Mouse (Mus musculus): ENCODE measurements around the gene Clock. TPM values are rescaled to one million over a fixed set of nuclear protein-coding genes. Genes with fewer than 3 reads are reported as not detected.

The Clock gene
- polyA plus RNA-seq, 1 experiment from 2014 or later = 11.6 TPM

- H3K4me1 ChIP-seq (ENCODE audit: control insufficient read depth, insufficient read depth, low read length) = peaks cover 5% of the 10 kb centered on the region; the same call in 1 of the 2 replicates
- no peak for ATAC-seq (ENCODE audit: low FRiP score)
- H3K9me3 ChIP-seq (ENCODE audit: control insufficient read depth, low read length) = no peaks in the 10 kb centered on the region
- H3K36me3 ChIP-seq (ENCODE audit: control insufficient read depth, insufficient read depth, low read length) = no peaks in the 10 kb centered on the region
- DNase-seq (ENCODE audit: low spot score, missing footprints) = no peak
- H3K9ac ChIP-seq (ENCODE audit: low read length) = no peak overlapping the region
- WGBS = 88% methylated on average over 4 of the region's 4 CpGs
- no peak overlapping the region for H3K4me3 ChIP-seq (ENCODE audit: low read depth, low read length)
- no peak overlapping the region for H3K4me2 ChIP-seq
- no peaks in the 10 kb centered on the region for H3K27me3 ChIP-seq (ENCODE audit: control insufficient read depth, insufficient read depth, low read length)
- no peak overlapping the region for H3K27ac ChIP-seq (ENCODE audit: low read depth, low read length)
Observed at GRCm38 (mm10) chr5:76325113-76325512, 20.5 kb upstream of the Clock start.

DNA sequence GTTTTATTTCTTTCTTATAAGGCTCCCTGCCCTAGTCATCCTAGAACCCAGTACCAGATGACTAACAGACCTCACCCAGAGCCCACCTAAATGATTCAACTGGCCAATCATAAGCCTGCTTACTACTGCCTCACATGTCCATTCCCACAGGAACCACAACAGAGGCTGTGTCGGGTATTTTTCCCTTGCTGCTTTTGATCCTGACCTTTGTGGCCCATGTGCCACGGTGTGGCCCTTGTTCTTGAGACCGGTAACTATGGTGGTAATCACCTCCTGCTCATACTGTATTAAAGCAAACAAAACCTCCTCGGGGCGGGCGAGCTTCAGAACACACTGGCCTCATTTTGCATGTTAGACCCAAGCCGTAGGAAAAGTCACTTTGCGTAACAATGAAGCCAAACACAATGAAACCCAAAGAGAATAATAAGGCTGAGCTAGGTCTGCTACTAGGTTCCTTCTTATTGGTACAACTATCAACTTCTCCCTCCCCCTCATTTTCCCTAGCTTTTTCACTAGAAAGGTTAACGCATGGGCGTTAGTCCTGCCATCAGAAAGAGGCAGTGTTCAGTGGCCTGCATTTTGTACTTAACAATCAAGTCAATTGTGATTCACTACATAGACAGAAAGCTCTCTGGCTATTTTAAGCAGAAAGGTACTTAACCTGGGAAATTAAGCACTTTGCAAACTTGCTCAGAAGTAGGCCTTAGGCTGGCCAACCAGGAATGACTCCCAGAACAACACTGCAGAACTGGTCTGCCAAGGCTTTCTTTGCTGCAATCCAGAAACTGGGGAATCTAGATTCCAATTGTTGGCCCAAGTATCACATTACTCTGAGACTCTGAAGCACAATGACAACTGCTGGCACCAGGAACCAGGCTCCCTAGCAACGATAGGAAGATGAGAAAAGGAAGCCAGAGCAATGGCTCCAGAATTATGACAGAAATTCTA, 16.9 kb upstream of the Clock start:
- ATAC-seq (ENCODE audit: low FRiP score) (0 out of 2 replicates have a peak, but pooled peaks have one; percentile 40), DNase-seq (ENCODE audit: low spot score, missing footprints) (peak; percentile 89)
- WGBS = 19% methylated on average over 11 of the region's 11 CpGs

GRCm38 (mm10) chr5:76308206-76308605, 3.6 kb upstream of the Clock start:
- ATAC-seq (ENCODE audit: low FRiP score) = no peak
- no peak overlapping the region for H3K27ac ChIP-seq (ENCODE audit: low read depth, low read length)
- peaks cover 5% of the 10 kb centered on the region for H3K4me1 ChIP-seq (ENCODE audit: control insufficient read depth, insufficient read depth, low read length)
- no peaks in the 10 kb centered on the region for H3K9me3 ChIP-seq (ENCODE audit: control insufficient read depth, low read length)
- no peak overlapping the region for H3K4me3 ChIP-seq (ENCODE audit: low read depth, low read length)
- no peaks in the 10 kb centered on the region for H3K36me3 ChIP-seq (ENCODE audit: control insufficient read depth, insufficient read depth, low read length)
- DNase-seq (ENCODE audit: low spot score, missing footprints) = no peak
- no peak overlapping the region for H3K9ac ChIP-seq (ENCODE audit: low read length)
- WGBS = 82% methylated on average over 2 of the region's 2 CpGs
- H3K27me3 ChIP-seq (ENCODE audit: control insufficient read depth, insufficient read depth, low read length) = no peaks in the 10 kb centered on the region
- H3K4me2 ChIP-seq = no peak overlapping the region

More for the DNA sequence above, 16.9 kb upstream of the Clock start:
- no peak overlapping the region for H3K4me2 ChIP-seq
- H3K9me3 ChIP-seq (ENCODE audit: control insufficient read depth, low read length) = no peaks in the 10 kb centered on the region
- no peaks in the 10 kb centered on the region for H3K36me3 ChIP-seq (ENCODE audit: control insufficient read depth, insufficient read depth, low read length)
- no peak overlapping the region for H3K27ac ChIP-seq (ENCODE audit: low read depth, low read length)
- peaks cover 5% of the 10 kb centered on the region; the same call in 1 of the 2 replicates for H3K4me1 ChIP-seq (ENCODE audit: control insufficient read depth, insufficient read depth, low read length)
- H3K9ac ChIP-seq (ENCODE audit: low read length) = no peak overlapping the region
- H3K4me3 ChIP-seq (ENCODE audit: low read depth, low read length) = no peak overlapping the region
- H3K27me3 ChIP-seq (ENCODE audit: control insufficient read depth, insufficient read depth, low read length) = no peaks in the 10 kb centered on the region

- H3K9me3 ChIP-seq (ENCODE audit: control insufficient read depth, low read length) = no peaks in the 10 kb centered on the region
- no peak overlapping the region for H3K4me3 ChIP-seq (ENCODE audit: low read depth, low read length)
- no peak overlapping the region for H3K4me2 ChIP-seq
- no peaks in the 10 kb centered on the region for H3K36me3 ChIP-seq (ENCODE audit: control insufficient read depth, insufficient read depth, low read length)
- ATAC-seq (ENCODE audit: low FRiP score) (no peak), DNase-seq (ENCODE audit: low spot score, missing footprints) (no peak)
- no peaks in the 10 kb centered on the region for H3K27me3 ChIP-seq (ENCODE audit: control insufficient read depth, insufficient read depth, low read length)
- H3K4me1 ChIP-seq (ENCODE audit: control insufficient read depth, insufficient read depth, low read length) = peaks cover 9% of the 10 kb centered on the region
- no peak overlapping the region for H3K27ac ChIP-seq (ENCODE audit: low read depth, low read length)
- 67% methylated on average over 3 of the region's 3 CpGs for WGBS
- H3K9ac ChIP-seq (ENCODE audit: low read length) = no peak overlapping the region
Observed at GRCm38 (mm10) chr5:76306261-76306660, 1.7 kb upstream of the Clock start.

GRCm38 (mm10) chr5:76305616-76306015, 1.0 kb upstream of the Clock start:
- H3K4me1 ChIP-seq (ENCODE audit: control insufficient read depth, insufficient read depth, low read length) = peaks cover 9% of the 10 kb centered on the region
- no peak overlapping the region for H3K27ac ChIP-seq (ENCODE audit: low read depth, low read length)
- no peaks in the 10 kb centered on the region for H3K36me3 ChIP-seq (ENCODE audit: control insufficient read depth, insufficient read depth, low read length)
- H3K27me3 ChIP-seq (ENCODE audit: control insufficient read depth, insufficient read depth, low read length) = no peaks in the 10 kb centered on the region
- H3K9me3 ChIP-seq (ENCODE audit: control insufficient read depth, low read length) = no peaks in the 10 kb centered on the region
- peak overlapping the region; percentile 95 for H3K4me3 ChIP-seq (ENCODE audit: low read depth, low read length)
- ATAC-seq (ENCODE audit: low FRiP score) (no peak), DNase-seq (ENCODE audit: low spot score, missing footprints) (peak; percentile 93)
- peak overlapping the region; percentile 74 for H3K4me2 ChIP-seq
- H3K9ac ChIP-seq (ENCODE audit: low read length) = peak overlapping the region; percentile 39; the same call in 1 of the 2 replicates
- WGBS = under 1% methylated on average over 8 of the region's 8 CpGs

DNA sequence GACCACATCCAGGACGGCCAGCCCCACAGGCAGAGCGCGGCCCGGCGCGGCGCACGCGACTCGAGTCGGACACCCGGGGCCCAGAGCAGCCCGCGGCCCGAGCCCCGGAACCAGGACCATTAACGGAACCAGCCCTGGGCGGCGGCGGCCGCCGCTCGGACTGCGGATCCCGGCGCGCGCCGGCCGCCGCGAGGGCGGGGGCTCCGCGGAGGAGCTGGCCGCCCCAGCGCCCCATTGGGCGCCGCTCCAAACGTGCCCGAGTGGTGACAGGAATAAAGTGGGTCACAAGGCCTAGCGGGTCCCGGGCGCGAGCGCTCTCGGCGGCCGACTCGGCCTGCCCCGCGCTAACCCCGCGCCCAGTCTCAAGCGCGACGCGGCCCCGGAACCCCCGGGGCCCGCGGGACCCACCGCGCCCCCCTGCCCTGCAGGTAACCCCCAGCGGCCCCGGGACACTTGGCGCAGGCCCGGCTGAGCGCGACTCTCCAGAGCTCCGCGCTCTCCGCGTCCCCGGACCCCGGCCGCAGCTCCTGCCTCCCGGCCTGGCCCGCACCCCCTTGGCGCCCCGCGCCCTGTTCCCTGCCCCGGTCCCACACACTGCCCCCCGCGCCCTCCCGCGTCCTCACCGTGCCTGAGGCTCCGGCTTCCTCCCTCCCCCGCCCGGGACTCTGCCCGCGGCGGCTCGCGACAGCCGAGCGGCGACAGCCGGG, 694 bp downstream of the Clock start:
- H3K4me3 ChIP-seq (ENCODE audit: low read depth, low read length) = peak overlapping the region; percentile 95
- H3K36me3 ChIP-seq (ENCODE audit: control insufficient read depth, insufficient read depth, low read length) = no peaks in the 10 kb centered on the region
- H3K27me3 ChIP-seq (ENCODE audit: control insufficient read depth, insufficient read depth, low read length) = no peaks in the 10 kb centered on the region
- WGBS = under 1% methylated on average over 81 of the region's 100 CpGs
- peak overlapping the region; percentile 74 for H3K4me2 ChIP-seq
- ATAC-seq (ENCODE audit: low FRiP score) (peak; percentile 87), DNase-seq (ENCODE audit: low spot score, missing footprints) (peak; percentile 96)
- H3K9ac ChIP-seq (ENCODE audit: low read length) = peak overlapping the region; percentile 93
- H3K9me3 ChIP-seq (ENCODE audit: control insufficient read depth, low read length) = no peaks in the 10 kb centered on the region
- peak overlapping the region; percentile 95 for H3K27ac ChIP-seq (ENCODE audit: low read depth, low read length)
- H3K4me1 ChIP-seq (ENCODE audit: control insufficient read depth, insufficient read depth, low read length) = peaks cover 9% of the 10 kb centered on the region

- DNase-seq (ENCODE audit: low spot score, missing footprints) (no peak), ATAC-seq (ENCODE audit: low FRiP score) (no peak)
- Histone ChIP-seq H3K9me3 (ENCODE audit: control insufficient read depth, low read length) (no peaks in the 10 kb centered on the region), H3K4me2 (peak overlapping the region; percentile 74), H3K4me1 (ENCODE audit: control insufficient read depth, insufficient read depth, low read length) (peaks cover 9% of the 10 kb centered on the region), H3K4me3 (ENCODE audit: low read depth, low read length) (peak overlapping the region; percentile 95), H3K27me3 (ENCODE audit: control insufficient read depth, insufficient read depth, low read length) (no peaks in the 10 kb centered on the region), H3K9ac (ENCODE audit: low read length) (peak overlapping the region; percentile 93), H3K27ac (ENCODE audit: low read depth, low read length) (peak overlapping the region; percentile 95), H3K36me3 (ENCODE audit: control insufficient read depth, insufficient read depth, low read length) (no peaks in the 10 kb centered on the region)
- WGBS = 8% methylated on average over 11 of the region's 11 CpGs
Observed at GRCm38 (mm10) chr5:76303379-76303744, 1.2 kb downstream of the Clock start.

GRCm38 (mm10) chr5:76302009-76302408, 2.6 kb downstream of the Clock start:
- Histone ChIP-seq H3K9ac (ENCODE audit: low read length) (no peak overlapping the region), H3K4me1 (ENCODE audit: control insufficient read depth, insufficient read depth, low read length) (peaks cover 9% of the 10 kb centered on the region), H3K4me3 (ENCODE audit: low read depth, low read length) (no peak overlapping the region), H3K36me3 (ENCODE audit: control insufficient read depth, insufficient read depth, low read length) (no peaks in the 10 kb centered on the region), H3K27ac (ENCODE audit: low read depth, low read length) (no peak overlapping the region), H3K27me3 (ENCODE audit: control insufficient read depth, insufficient read depth, low read length) (no peaks in the 10 kb centered on the region), H3K9me3 (ENCODE audit: control insufficient read depth, low read length) (no peaks in the 10 kb centered on the region), H3K4me2 (no peak overlapping the region)
- 88% methylated on average over 2 of the region's 2 CpGs for WGBS
- DNase-seq (ENCODE audit: low spot score, missing footprints) (no peak), ATAC-seq (ENCODE audit: low FRiP score) (no peak)

- no peak overlapping the region for H3K4me2 ChIP-seq
- no peaks in the 10 kb centered on the region for H3K9me3 ChIP-seq (ENCODE audit: control insufficient read depth, low read length)
- no peaks in the 10 kb centered on the region for H3K36me3 ChIP-seq (ENCODE audit: control insufficient read depth, insufficient read depth, low read length)
- 92% methylated on average over 8 of the region's 8 CpGs for WGBS
- ATAC-seq (ENCODE audit: low FRiP score) = no peak
- no peak for DNase-seq (ENCODE audit: low spot score, missing footprints)
- peaks cover 2% of the 10 kb centered on the region; the same call in 1 of the 2 replicates for H3K4me1 ChIP-seq (ENCODE audit: control insufficient read depth, insufficient read depth, low read length)
- no peaks in the 10 kb centered on the region for H3K27me3 ChIP-seq (ENCODE audit: control insufficient read depth, insufficient read depth, low read length)
- no peak overlapping the region for H3K27ac ChIP-seq (ENCODE audit: low read depth, low read length)
- H3K9ac ChIP-seq (ENCODE audit: low read length) = no peak overlapping the region
- no peak overlapping the region for H3K4me3 ChIP-seq (ENCODE audit: low read depth, low read length)
Observed at GRCm38 (mm10) chr5:76289234-76289691, 15.3 kb downstream of the Clock start.
